Mouse (Mus musculus): ENCODE measurements around the gene Stub1. TPM values are rescaled to one million over a fixed set of nuclear protein-coding genes. Genes with fewer than 3 reads are reported as not detected.
"Not testable (repeated sequence)": the region's sequence is repeated elsewhere in the genome, so short reads cannot be mapped to it uniquely, and the experiment has no call there.

Gene Stub1
- polyA plus RNA-seq, 1 experiment = 333 TPM

GRCm38 (mm10) chr17:25874148-25874720 is 41.0 kb upstream of the Stub1 start:
- Histone ChIP-seq H3K4me1 (ENCODE audit: control insufficient read depth, insufficient read depth, low read length) (peaks cover 12% of the 10 kb centered on the region), H3K4me3 (replicated peaks; ENCODE audit: insufficient read depth, low read depth, low read length) (peak overlapping the region; percentile 96), H3K27ac (ENCODE audit: insufficient read depth, low read length) (peak overlapping the region; percentile 67), H3K27me3 (ENCODE audit: control insufficient read depth, insufficient read depth, low read length) (no peaks in the 10 kb centered on the region)
- DNase-seq = no peak
- no peak for TF ChIP-seq POLR2A (IDR thresholded peaks at IDR 0.05; ENCODE audit: borderline replicate concordance, insufficient read depth, low read length)
- no peak for TF ChIP-seq CTCF (IDR thresholded peaks at IDR 0.05; ENCODE audit: borderline replicate concordance, insufficient read depth, low read depth, low read length)
- 10% methylated on average over 14 of the region's 14 CpGs for WGBS

GRCm38 (mm10) chr17:25873405-25874147 is 40.4 kb upstream of the Stub1 start:
- TF ChIP-seq POLR2A (IDR thresholded peaks at IDR 0.05; ENCODE audit: borderline replicate concordance, insufficient read depth, low read length) (no peak), CTCF (IDR thresholded peaks at IDR 0.05; ENCODE audit: borderline replicate concordance, insufficient read depth, low read depth, low read length) (no peak)

GRCm38 (mm10) chr17:25872676-25873075 is 39.5 kb upstream of the Stub1 start:
- 85% methylated on average over 3 of the region's 3 CpGs for WGBS
- TF ChIP-seq POLR2A (IDR thresholded peaks at IDR 0.05; ENCODE audit: borderline replicate concordance, insufficient read depth, low read length) (no peak), CTCF (IDR thresholded peaks at IDR 0.05; ENCODE audit: borderline replicate concordance, insufficient read depth, low read depth, low read length) (no peak)

More at GRCm38 (mm10) chr17:25873405-25874147, 40.4 kb upstream of the Stub1 start:
- DNase-seq = no peak
- peaks cover 16% of the 10 kb centered on the region for H3K4me1 ChIP-seq (ENCODE audit: control insufficient read depth, insufficient read depth, low read length)
- WGBS = 84% methylated on average over 11 of the region's 11 CpGs
- no peaks in the 10 kb centered on the region for H3K27me3 ChIP-seq (ENCODE audit: control insufficient read depth, insufficient read depth, low read length)
- no peak overlapping the region for H3K27ac ChIP-seq (ENCODE audit: insufficient read depth, low read length)
- H3K4me3 ChIP-seq (replicated peaks; ENCODE audit: insufficient read depth, low read depth, low read length) = no peak overlapping the region

GRCm38 (mm10) chr17:25871566-25871965 is 38.4 kb upstream of the Stub1 start:
- not testable (repeated sequence) for H3K27me3 ChIP-seq (ENCODE audit: control insufficient read depth, insufficient read depth, low read length); H3K4me3 ChIP-seq (replicated peaks; ENCODE audit: insufficient read depth, low read depth, low read length); DNase-seq; H3K27ac ChIP-seq (ENCODE audit: insufficient read depth, low read length)
- H3K4me1 ChIP-seq (ENCODE audit: control insufficient read depth, insufficient read depth, low read length) = peaks cover 15% of the 10 kb centered on the region

More at GRCm38 (mm10) chr17:25872676-25873075, 39.5 kb upstream of the Stub1 start:
- H3K4me3 ChIP-seq (replicated peaks; ENCODE audit: insufficient read depth, low read depth, low read length) = no peak overlapping the region
- no peaks in the 10 kb centered on the region for H3K27me3 ChIP-seq (ENCODE audit: control insufficient read depth, insufficient read depth, low read length)
- peaks cover 16% of the 10 kb centered on the region for H3K4me1 ChIP-seq (ENCODE audit: control insufficient read depth, insufficient read depth, low read length)
- no peak for DNase-seq
- no peak overlapping the region for H3K27ac ChIP-seq (ENCODE audit: insufficient read depth, low read length)

GRCm38 (mm10) chr17:25869954-25870353 is 36.8 kb upstream of the Stub1 start:
- Histone ChIP-seq H3K27ac (ENCODE audit: insufficient read depth, low read length) (no peak overlapping the region), H3K4me3 (replicated peaks; ENCODE audit: insufficient read depth, low read depth, low read length) (no peak overlapping the region), H3K27me3 (ENCODE audit: control insufficient read depth, insufficient read depth, low read length) (no peaks in the 10 kb centered on the region), H3K4me1 (ENCODE audit: control insufficient read depth, insufficient read depth, low read length) (peaks cover 12% of the 10 kb centered on the region)
- TF ChIP-seq POLR2A (IDR thresholded peaks at IDR 0.05; ENCODE audit: borderline replicate concordance, insufficient read depth, low read length) = no peak
- no peak for TF ChIP-seq CTCF (IDR thresholded peaks at IDR 0.05; ENCODE audit: borderline replicate concordance, insufficient read depth, low read depth, low read length)
- no peak for DNase-seq
- 81% methylated on average over 2 of the region's 2 CpGs for WGBS

- H3K27me3 ChIP-seq (ENCODE audit: control insufficient read depth, insufficient read depth, low read length) = no peaks in the 10 kb centered on the region
- H3K27ac ChIP-seq (ENCODE audit: insufficient read depth, low read length) = no peak overlapping the region
- H3K4me3 ChIP-seq (replicated peaks; ENCODE audit: insufficient read depth, low read depth, low read length) = no peak overlapping the region
- 82% methylated on average over 8 of the region's 8 CpGs for WGBS
- no peak for TF ChIP-seq POLR2A (IDR thresholded peaks at IDR 0.05; ENCODE audit: borderline replicate concordance, insufficient read depth, low read length)
- TF ChIP-seq CTCF (IDR thresholded peaks at IDR 0.05; ENCODE audit: borderline replicate concordance, insufficient read depth, low read depth, low read length) = no peak
- no peak for DNase-seq
- H3K4me1 ChIP-seq (ENCODE audit: control insufficient read depth, insufficient read depth, low read length) = peaks cover 11% of the 10 kb centered on the region
Measured at GRCm38 (mm10) chr17:25869498-25869897, 36.3 kb upstream of the Stub1 start.

- DNase-seq = peak; percentile 84 to 85
- TF ChIP-seq POLR2A (IDR thresholded peaks at IDR 0.05; ENCODE audit: borderline replicate concordance, insufficient read depth, low read length) (peak; percentile 39; the same call in 1 of the 2 replicates), CTCF (IDR thresholded peaks at IDR 0.05; ENCODE audit: borderline replicate concordance, insufficient read depth, low read depth, low read length) (no peak)
- H3K4me1 ChIP-seq (ENCODE audit: control insufficient read depth, insufficient read depth, low read length) = peaks cover 8% of the 10 kb centered on the region
- peak within 1 kb of the TSS; percentile 83 for H3K27ac ChIP-seq (ENCODE audit: insufficient read depth, low read length)
- under 1% methylated on average over 22 of the region's 24 CpGs for WGBS
- no peaks in the 10 kb centered on the region for H3K27me3 ChIP-seq (ENCODE audit: control insufficient read depth, insufficient read depth, low read length)
- H3K4me3 ChIP-seq (replicated peaks; ENCODE audit: insufficient read depth, low read depth, low read length) = peak within 1 kb of the TSS; percentile 82
Measured at GRCm38 (mm10) chr17:25868601-25869191, 35.5 kb upstream of the Stub1 start, which contains the start of gene Mcrip2. Mcrip2 (minus strand) TSS chr17:25868764.

All from cerebellum, adult 2 months (tissue).